Mouse (Mus musculus): Measurements from ENCODE around the gene Gm1043. TPM values are rescaled to one million over a fixed set of nuclear protein-coding genes. Genes with fewer than 3 reads are reported as not detected.

Gene Gm1043
- total RNA-seq, 1 experiment = not detected

DNA sequence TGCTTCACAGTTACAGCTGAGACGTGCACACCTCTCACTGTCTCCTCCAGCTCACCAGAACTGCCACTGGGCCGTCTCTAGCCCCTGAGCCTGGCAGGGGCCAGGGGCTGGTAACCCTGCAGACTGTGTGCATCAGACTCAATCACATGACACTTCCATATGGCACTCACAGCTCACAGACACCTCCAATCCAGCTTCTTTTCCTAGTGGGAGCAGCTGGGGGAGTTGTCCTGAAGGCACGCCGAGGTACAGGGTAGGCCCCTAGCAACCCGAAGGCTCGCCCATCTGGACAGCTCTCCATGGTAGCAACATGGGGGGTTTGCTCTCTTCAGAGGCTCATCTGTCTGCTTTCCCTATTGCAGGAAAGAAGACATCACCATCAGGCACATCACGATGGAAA is 143.7 kb downstream of the Gm1043 start:
- H3K9ac ChIP-seq (ENCODE audit: insufficient read depth, low read depth, low read length, poor library complexity, severe bottlenecking) = no peak overlapping the region
- H3K9me3 ChIP-seq (ENCODE audit: control insufficient read depth, insufficient read depth, low read depth, low read length) = no peaks in the 10 kb centered on the region
- no peaks in the 10 kb centered on the region for H3K36me3 ChIP-seq (ENCODE audit: control insufficient read depth, insufficient read depth, low read length, poor library complexity, severe bottlenecking)
- no peak overlapping the region for H3K4me3 ChIP-seq (ENCODE audit: insufficient read depth in 1 of 2, low read depth in 1 of 2, low read length in 2 of 2, poor library complexity in 1 of 2, severe bottlenecking in 1 of 2)
- peaks cover 3 to 9% of the 10 kb centered on the region in 2 experiments; a peak in 1 of 4 replicates for H3K4me1 ChIP-seq (ENCODE audit: control insufficient read depth in 2 of 2, insufficient read depth in 2 of 2, low read length in 2 of 2, poor library complexity in 1 of 2)
- H3K27ac ChIP-seq (ENCODE audit: insufficient read depth, low read depth, low read length, poor library complexity, severe bottlenecking) = no peak overlapping the region
- DNase-seq (ENCODE audit: low read depth, low spot score) = no peak
- in situ Hi-C loops (cut with MboI; ENCODE audit: low sequenced_read_pairs in 2 of 2, unreplicated experiment in 2 of 2) = no loop called here
- TF ChIP-seq CHD2 (IDR thresholded peaks at IDR 0.05; ENCODE audit: low read depth, low read length) = no peak
- TF ChIP-seq ZNF384 (IDR thresholded peaks at IDR 0.05; ENCODE audit: low read depth, low read length) = no peak
- no peak for TF ChIP-seq MAFK (IDR thresholded peaks at IDR 0.05; ENCODE audit: insufficient read depth, low read depth, low read length)
- TF ChIP-seq ZC3H11A (IDR thresholded peaks at IDR 0.05; ENCODE audit: borderline replicate concordance, low read depth, low read length) = no peak
- TF ChIP-seq HCFC1 (IDR thresholded peaks at IDR 0.05; ENCODE audit: borderline replicate concordance, insufficient read depth, low read length) = no peak

DNA sequence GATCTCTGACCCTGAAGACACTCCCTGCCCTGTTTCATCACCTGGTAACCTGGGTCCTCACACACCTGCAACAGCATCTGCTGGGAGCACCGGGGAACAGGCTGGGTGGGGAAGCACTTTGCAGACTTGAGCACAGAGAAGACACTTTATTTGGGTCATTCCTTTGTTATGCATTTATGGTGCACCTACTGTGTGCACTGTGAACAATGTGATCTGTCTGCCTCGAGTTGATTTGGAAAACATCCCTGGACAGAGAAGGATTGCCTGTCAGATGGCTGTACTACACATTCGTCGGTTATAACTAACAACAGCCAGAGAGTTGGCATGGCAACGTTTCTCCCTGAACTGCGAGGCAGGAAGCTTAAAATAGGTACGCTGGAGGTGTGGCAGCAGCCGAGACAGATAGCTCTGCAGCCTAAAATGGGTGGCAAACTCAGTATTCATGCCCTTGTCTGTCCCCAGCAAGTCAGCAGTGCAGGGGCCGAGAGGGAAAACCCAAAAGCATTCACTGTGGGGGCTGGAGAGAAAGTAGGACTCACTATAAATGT is 147.9 kb downstream of the Gm1043 start:
- TF ChIP-seq MAFK (IDR thresholded peaks at IDR 0.05; ENCODE audit: insufficient read depth, low read depth, low read length) (no peak), CHD2 (IDR thresholded peaks at IDR 0.05; ENCODE audit: low read depth, low read length) (no peak), HCFC1 (IDR thresholded peaks at IDR 0.05; ENCODE audit: borderline replicate concordance, insufficient read depth, low read length) (no peak), ZC3H11A (IDR thresholded peaks at IDR 0.05; ENCODE audit: borderline replicate concordance, low read depth, low read length) (no peak), ZNF384 (IDR thresholded peaks at IDR 0.05; ENCODE audit: low read depth, low read length) (no peak)
- H3K36me3 ChIP-seq (ENCODE audit: control insufficient read depth, insufficient read depth, low read length, poor library complexity, severe bottlenecking) = no peaks in the 10 kb centered on the region
- no peak overlapping the region for H3K4me3 ChIP-seq (ENCODE audit: insufficient read depth in 1 of 2, low read depth in 1 of 2, low read length in 2 of 2, poor library complexity in 1 of 2, severe bottlenecking in 1 of 2)
- H3K9me3 ChIP-seq (ENCODE audit: control insufficient read depth, insufficient read depth, low read depth, low read length) = no peaks in the 10 kb centered on the region
- DNase-seq (ENCODE audit: low read depth, low spot score) = no peak
- in situ Hi-C loops (cut with MboI; ENCODE audit: low sequenced_read_pairs in 2 of 2, unreplicated experiment in 2 of 2) = no loop called here
- no peak overlapping the region for H3K27ac ChIP-seq (ENCODE audit: insufficient read depth, low read depth, low read length, poor library complexity, severe bottlenecking)
- H3K9ac ChIP-seq (ENCODE audit: insufficient read depth, low read depth, low read length, poor library complexity, severe bottlenecking) = no peak overlapping the region
- H3K4me1 ChIP-seq (ENCODE audit: control insufficient read depth in 2 of 2, insufficient read depth in 2 of 2, low read length in 2 of 2, poor library complexity in 1 of 2) = peaks cover 3 to 9% of the 10 kb centered on the region in 2 experiments; a peak in 1 of 4 replicates

DNA sequence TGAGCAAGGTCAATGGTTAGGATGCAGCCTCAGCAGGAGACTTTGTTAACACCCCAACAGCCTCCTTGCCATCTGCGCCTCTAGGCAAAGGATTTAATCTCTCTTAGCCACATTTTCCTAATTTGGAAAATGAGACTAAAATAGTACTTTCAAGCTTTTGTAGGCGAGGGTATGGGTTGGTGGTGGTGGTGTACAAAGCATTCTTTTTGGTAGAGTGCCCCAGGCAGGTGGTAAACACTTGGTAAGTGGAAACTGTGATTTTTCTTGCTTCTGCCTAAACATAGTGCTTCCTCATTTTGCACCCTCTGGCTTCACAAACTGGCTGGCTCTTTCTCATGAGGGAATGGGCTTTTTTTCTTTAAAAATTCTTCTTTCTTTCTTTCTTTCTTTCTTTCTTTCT is 153.5 kb downstream of the Gm1043 start:
- H3K4me1 ChIP-seq (ENCODE audit: control insufficient read depth in 2 of 2, insufficient read depth in 2 of 2, low read length in 2 of 2, poor library complexity in 1 of 2) = peaks cover 7 to 8% of the 10 kb centered on the region in 2 experiments; a peak in 3 of 4 replicates
- TF ChIP-seq CHD2 (IDR thresholded peaks at IDR 0.05; ENCODE audit: low read depth, low read length) (no peak), ZNF384 (IDR thresholded peaks at IDR 0.05; ENCODE audit: low read depth, low read length) (no peak), HCFC1 (IDR thresholded peaks at IDR 0.05; ENCODE audit: borderline replicate concordance, insufficient read depth, low read length) (no peak)

DNA sequence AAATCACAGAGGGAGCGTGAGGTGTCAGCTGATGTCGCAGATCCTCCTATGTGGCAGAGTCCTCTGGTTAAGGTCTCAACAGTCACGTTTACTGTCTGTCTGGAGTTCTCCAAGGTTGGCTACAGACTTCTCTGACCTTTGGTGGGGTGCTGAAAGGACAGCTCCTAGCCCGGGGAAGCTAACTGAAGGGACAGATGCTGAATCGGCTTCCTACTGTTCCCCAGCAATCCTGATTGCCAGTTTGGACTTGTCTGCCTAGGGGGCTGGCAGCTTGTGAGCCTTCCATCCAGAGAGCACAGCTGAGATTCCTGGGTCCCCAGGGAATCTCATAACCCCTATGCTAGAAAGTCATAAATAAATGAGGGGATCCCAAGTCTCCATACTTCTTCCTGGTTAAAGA is 155.4 kb downstream of the Gm1043 start:
- no peak overlapping the region for H3K27ac ChIP-seq (ENCODE audit: insufficient read depth, low read depth, low read length, poor library complexity, severe bottlenecking)
- H3K4me1 ChIP-seq (ENCODE audit: control insufficient read depth in 2 of 2, insufficient read depth in 2 of 2, low read length in 2 of 2, poor library complexity in 1 of 2) = peaks cover 7 to 13% of the 10 kb centered on the region in 2 experiments; a peak in 3 of 4 replicates
- no peak overlapping the region for H3K9ac ChIP-seq (ENCODE audit: insufficient read depth, low read depth, low read length, poor library complexity, severe bottlenecking)
- DNase-seq (ENCODE audit: low read depth, low spot score) = no peak
- TF ChIP-seq HCFC1 (IDR thresholded peaks at IDR 0.05; ENCODE audit: borderline replicate concordance, insufficient read depth, low read length) (no peak), MAFK (IDR thresholded peaks at IDR 0.05; ENCODE audit: insufficient read depth, low read depth, low read length) (0 out of 2 replicates have a peak, but pooled peaks have one; percentile 33), CHD2 (IDR thresholded peaks at IDR 0.05; ENCODE audit: low read depth, low read length) (no peak), ZC3H11A (IDR thresholded peaks at IDR 0.05; ENCODE audit: borderline replicate concordance, low read depth, low read length) (no peak), ZNF384 (IDR thresholded peaks at IDR 0.05; ENCODE audit: low read depth, low read length) (no peak)
- no peaks in the 10 kb centered on the region for H3K36me3 ChIP-seq (ENCODE audit: control insufficient read depth, insufficient read depth, low read length, poor library complexity, severe bottlenecking)
- in situ Hi-C loops (cut with MboI; ENCODE audit: low sequenced_read_pairs in 2 of 2, unreplicated experiment in 2 of 2) = loop anchor here in 1 of 2 experiments (10.0 kb wide), 1 partner anchor 584 kb away; the partner anchor contains the start of gene Msx1
- no peak overlapping the region for H3K4me3 ChIP-seq (ENCODE audit: insufficient read depth in 1 of 2, low read depth in 1 of 2, low read length in 2 of 2, poor library complexity in 1 of 2, severe bottlenecking in 1 of 2)
- no peaks in the 10 kb centered on the region for H3K9me3 ChIP-seq (ENCODE audit: control insufficient read depth, insufficient read depth, low read depth, low read length)

More for the DNA sequence above, 153.5 kb downstream of the Gm1043 start:
- Histone ChIP-seq H3K9ac (ENCODE audit: insufficient read depth, low read depth, low read length, poor library complexity, severe bottlenecking) (no peak overlapping the region), H3K4me3 (ENCODE audit: insufficient read depth in 1 of 2, low read depth in 1 of 2, low read length in 2 of 2, poor library complexity in 1 of 2, severe bottlenecking in 1 of 2) (no peak overlapping the region), H3K27ac (ENCODE audit: insufficient read depth, low read depth, low read length, poor library complexity, severe bottlenecking) (no peak overlapping the region), H3K9me3 (ENCODE audit: control insufficient read depth, insufficient read depth, low read depth, low read length) (no peaks in the 10 kb centered on the region), H3K36me3 (ENCODE audit: control insufficient read depth, insufficient read depth, low read length, poor library complexity, severe bottlenecking) (no peaks in the 10 kb centered on the region)
- no peak for DNase-seq (ENCODE audit: low read depth, low spot score)
- in situ Hi-C loops (cut with MboI; ENCODE audit: low sequenced_read_pairs in 2 of 2, unreplicated experiment in 2 of 2) = no loop called here
